Mouse (Mus musculus): Measurements from ENCODE around the gene Erp27. TPM values are rescaled to one million over a fixed set of nuclear protein-coding genes. Genes with fewer than 3 reads are reported as not detected.

The Erp27 gene
- total RNA-seq (2023) = 1 to 10 TPM; 2.4 to 2.9 TPM

DNA sequence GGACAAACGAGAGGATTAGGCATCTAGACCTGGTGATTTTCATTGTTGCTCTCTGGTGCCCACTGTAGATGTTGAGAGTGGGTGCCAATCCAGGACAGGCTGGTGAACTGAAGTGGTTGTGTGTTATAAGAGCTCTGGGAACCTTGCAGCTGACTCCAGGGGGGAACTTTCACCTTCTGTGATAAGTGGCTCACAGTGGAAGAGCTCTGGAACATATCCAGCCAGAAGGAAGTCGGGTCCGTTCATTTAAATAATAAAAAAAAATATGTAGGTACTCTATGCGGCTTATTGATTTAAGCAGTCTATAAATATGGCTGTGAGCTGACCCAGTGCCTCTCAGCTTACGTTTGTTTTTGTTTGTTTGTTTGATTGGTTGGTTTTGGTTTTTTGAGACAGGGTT is at the start of gene Erp27:
Erp27 (minus strand) TSS at position 101 of the 400 bp plus-strand sequence.

GRCm38 (mm10) chr6:136941051-136942021 is 19.4 kb upstream of the Erp27 start, which contains the start of gene Arhgdib:
Gene Arhgdib, minus strand, starts transcription at chr6:136941899.

DNA sequence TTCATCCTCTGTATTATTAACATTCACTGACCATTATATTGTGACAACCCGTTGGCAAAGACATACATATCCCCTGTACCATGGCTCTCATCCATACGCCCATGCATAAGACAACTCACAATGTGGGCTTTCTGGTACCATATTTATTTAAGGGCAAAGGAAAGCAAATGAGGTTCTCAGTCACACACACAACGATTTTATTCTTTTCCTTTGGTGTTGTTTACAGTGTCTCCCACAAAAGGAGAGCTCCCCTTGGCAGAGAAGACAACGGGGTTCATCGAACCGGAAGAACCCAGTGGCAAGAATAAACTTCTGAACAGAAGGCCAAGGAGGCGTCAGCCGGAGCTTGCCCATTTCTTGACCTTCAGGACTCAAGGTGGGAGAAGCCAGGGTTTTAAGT is 1.6 kb upstream of the Erp27 start, which contains the start of gene Pde6h:
Pde6h (plus strand) TSS at position 301 of the 400 bp plus-strand sequence.

GRCm38 (mm10) chr6:136875670-136876069 is 46.3 kb downstream of the Erp27 start, which contains the start of gene Mgp:
Gene Mgp, minus strand, starts transcription at chr6:136875823.

Other genes with a start within 250 kb of the Erp27 start
- under 1 TPM; 0.39 to 0.68 TPM for gene Gucy2c, start 140.4 kb downstream of the Erp27 start, total RNA-seq (2023)
- 10 to 100 TPM; 20.0 to 22.3 TPM for gene Hist4h4, start 117.8 kb downstream of the Erp27 start, total RNA-seq (2023)
- 100 to 1,000 TPM; 116 to 131 TPM for gene H2afj, start 113.9 kb downstream of the Erp27 start, total RNA-seq (2023)
- 1 to 10 TPM; 2.3 to 3.4 TPM for gene BC049715, start 94.6 kb downstream of the Erp27 start, total RNA-seq (2023)
- gene Wbp11, start 93.9 kb downstream of the Erp27 start, total RNA-seq (2023) = 100 to 1,000 TPM; 112 to 125 TPM
- gene Smco3, start 86.7 kb downstream of the Erp27 start, total RNA-seq (2023) = not detected
- gene Art4, start 64.4 kb downstream of the Erp27 start, total RNA-seq (2023) = not detected
- gene Mgp, start 46.4 kb downstream of the Erp27 start, total RNA-seq (2023) = not detected
- gene Pde6h, start 1.7 kb upstream of the Erp27 start, total RNA-seq (2023) = not detected
- 100 to 1,000 TPM; 669 to 800 TPM for gene Arhgdib, start 19.7 kb upstream of the Erp27 start, total RNA-seq (2023)
- under 1 TPM in 1 of 2 experiments, not detected in 1; 0.76 TPM for gene Rerg, start 248.3 kb upstream of the Erp27 start, total RNA-seq (2023)

All from monocyte, adult 59 days (primary cell).